Mouse (Mus musculus) G1E-ER4 (cell line): ENCODE data around the gene Dscam. TPM values are rescaled to one million over a fixed set of nuclear protein-coding genes. Genes with fewer than 3 reads are reported as not detected.

Source experiments
- GATA1 ChIP-seq: IDR thresholded peaks from one replicate; pipeline ENCODE4 v1.8.0; 2012; ENCODE audit warnings: low read length, inconsistent platforms
- polyA plus RNA-seq: library from polyadenylated mRNA; stranded (reverse); fragments of >175 nt; gene quantifications from 2 replicates; pipeline ENCODE4 v1.2.3, GENCODE M21; 2012

Dscam gene
- polyA plus RNA-seq, 1 experiment: not detected

DNA sequence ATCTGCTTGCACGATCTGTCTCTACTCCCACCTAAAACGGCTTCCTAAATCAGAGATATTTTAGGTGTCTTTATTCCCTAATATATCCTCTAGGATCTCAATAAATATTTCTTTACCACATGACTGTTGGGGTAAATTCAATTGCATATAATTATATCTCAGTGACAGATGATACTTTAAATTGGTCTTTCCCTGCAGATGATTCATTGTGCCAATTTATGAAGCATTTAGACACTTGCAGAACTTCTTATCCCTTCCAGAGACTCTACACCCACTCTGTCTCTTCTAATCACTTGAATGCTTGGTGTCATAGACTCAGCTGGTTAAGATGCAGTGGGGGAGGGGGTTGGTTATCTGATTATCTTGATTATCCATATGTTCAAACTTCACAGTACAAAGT, 97.9 kb downstream of the Dscam start:
- no peak for TF ChIP-seq GATA1

DNA sequence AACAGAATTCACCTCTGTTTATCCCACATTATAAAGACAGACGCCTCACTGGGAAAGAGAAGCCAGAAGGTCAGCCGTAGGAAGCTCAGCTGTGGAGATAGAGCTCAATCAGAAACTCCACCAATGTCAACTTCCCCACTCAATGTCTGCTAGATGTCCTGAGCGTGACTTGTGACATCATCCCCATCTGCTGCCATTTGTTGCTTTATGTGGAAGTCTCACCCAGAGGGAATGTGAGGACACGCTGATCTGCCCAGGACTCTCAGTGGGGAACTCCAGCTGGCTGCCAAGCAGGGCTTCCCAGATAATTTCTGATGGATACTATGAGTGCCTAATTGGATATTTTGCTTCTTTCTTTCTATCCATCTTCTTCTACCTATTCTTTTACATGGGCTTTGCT, 103.7 kb downstream of the Dscam start:
- TF ChIP-seq GATA1: no peak

DNA sequence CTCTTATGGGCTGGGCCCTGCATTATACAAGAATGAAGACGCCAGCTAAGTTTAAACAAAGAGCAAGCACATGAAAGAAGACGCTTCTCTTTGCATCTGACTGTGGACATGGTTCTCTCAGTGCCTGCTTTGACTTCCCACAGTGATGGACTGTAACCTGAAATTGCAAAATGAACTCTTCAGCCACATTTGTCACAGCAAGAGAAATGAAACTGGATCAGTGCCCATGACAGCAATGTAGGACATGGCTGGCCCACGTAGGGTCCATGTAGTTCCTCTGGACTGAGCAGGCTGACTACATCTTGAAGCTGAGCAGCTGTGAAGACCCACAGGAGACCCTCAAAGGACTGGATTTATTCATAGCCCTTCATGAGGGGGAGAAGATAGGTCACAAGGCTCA, 108.3 kb downstream of the Dscam start:
- no peak for TF ChIP-seq GATA1

DNA sequence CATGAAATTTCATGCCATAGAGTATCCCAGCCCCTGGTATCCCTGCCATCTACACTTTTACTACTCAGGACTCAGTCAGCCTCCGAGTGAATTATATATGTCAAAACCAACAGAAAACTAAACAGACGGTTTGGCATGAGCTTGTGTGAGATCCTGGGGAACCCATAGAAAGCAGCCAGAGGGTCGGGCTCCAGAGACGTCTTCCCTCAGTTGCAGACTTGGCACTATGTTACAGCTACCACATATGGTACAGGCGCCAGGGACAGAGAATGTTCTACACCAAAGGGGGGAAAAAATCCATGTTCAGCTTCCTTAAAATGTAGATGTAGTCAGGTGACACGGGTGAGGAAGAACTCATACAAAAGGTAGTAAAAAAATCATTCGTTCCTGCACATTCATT, 109.2 kb downstream of the Dscam start:
- TF ChIP-seq GATA1: no peak

DNA sequence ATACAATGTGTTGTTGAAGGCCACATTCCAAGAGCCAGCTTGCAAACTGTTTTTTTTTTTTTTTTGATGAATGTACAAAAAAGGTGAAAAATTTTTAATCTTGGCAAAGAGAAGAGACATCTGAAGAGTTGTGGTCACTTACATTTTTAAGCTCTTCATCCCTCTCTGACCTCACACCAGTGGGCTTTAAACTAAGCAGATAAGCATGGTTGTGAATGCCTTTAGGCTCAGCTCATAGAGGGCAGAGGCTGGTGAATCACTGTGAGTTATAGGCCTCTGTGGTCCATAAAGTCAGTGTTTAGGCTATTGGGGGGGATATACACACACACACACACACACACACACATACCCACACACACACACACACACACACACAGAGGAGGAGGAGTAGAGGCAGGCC, 109.8 kb downstream of the Dscam start:
- TF ChIP-seq GATA1: no peak

DNA sequence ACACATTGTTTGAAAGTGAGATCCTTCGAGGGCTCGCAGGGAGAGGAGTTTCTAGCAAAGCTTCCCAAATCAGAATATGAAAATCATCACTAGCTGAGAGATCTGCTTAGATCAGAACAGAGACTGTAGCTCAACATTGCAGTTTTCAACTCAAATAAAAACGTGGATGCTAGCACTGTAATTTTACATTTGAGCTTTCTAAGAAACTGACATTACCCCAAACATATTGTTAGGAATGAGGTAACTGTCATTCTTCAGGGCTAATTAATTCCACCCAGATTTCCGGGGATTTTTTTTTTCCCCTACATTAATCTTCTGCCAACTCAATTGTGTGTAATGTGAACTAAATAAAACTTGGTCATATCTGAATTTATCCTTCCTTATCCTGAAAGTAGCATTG, 110.3 kb downstream of the Dscam start:
- TF ChIP-seq GATA1: no peak

DNA sequence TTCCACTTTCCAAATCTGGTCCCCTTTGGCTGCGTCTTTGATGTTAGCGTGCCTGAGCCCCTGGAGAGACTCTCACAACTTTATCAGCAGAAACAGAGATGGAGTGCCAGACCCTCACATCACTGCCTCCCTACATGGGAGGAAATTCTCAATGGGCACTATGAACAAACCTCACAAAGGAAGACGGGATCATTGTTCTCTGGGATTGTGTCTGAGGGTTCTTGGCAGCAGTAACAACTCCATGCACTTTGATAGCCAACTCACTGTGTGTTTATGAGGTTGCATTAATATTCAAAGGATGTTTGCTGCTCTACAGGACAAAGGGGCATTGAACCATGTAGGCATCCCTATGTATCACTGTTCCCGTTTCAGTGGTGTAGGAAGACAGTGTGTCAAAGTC, 135.3 kb downstream of the Dscam start:
- no peak for TF ChIP-seq GATA1

DNA sequence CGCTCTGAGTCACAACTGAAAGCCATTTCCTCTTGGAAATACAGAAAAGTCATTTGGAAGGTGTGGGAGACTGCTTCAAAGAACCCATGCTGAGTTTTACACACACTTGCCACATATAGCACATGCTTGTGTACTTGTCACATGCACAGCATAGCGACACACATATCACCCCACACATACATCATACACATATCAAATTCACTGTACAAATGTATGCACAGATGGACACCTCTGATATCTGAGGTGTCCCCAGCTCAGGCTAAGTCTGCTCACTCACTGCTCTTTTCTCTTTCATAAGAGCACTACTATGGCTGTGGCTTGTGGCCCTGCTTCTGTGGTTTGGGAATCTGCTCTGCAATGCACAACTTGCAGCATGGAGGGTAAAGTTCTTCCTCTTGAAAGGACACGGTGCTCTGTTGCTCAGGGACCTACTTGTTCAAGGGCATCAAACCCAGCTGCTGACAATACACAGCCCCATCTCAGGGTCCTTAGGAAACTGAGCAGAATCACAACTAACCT, 137.0 kb downstream of the Dscam start:
- no peak for TF ChIP-seq GATA1

DNA sequence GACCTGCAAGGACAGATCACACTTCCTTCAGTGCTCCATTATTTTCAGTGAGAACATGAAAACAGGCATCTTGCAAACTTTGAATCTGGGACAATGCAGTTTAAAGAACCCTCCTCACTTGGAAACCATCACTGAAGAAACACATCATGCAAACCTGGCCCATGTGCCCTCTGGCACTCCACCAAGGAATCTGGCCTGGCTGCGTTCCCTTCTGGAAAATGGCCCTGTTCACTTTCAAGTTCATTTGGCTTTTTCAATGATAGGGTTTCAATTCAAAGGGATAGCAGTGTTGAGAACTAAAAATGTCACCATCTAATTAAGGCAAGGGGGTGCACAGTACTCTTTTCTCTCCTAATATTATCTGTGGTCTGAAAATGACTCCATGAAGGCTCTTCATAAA, 142.9 kb downstream of the Dscam start:
- TF ChIP-seq GATA1: no peak

DNA sequence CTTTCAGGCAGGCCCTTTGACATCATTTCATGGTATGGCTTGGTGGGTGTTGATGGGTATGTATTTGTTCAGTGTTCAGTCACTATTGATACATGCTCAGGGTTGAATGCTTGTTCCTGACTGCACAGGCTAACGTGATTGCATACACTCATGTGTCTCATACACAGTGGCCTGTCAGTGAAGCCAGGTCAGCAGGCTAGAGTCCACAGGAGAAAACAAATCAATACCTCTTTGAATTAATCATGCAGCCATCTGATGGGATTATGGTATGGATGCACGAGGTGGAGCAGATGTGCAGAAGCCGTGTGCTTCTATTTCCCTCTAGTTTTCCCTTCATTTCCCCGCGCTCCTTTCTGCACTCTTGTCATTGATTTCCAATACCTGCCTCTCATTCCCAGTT, 143.7 kb downstream of the Dscam start:
- TF ChIP-seq GATA1: no peak

DNA sequence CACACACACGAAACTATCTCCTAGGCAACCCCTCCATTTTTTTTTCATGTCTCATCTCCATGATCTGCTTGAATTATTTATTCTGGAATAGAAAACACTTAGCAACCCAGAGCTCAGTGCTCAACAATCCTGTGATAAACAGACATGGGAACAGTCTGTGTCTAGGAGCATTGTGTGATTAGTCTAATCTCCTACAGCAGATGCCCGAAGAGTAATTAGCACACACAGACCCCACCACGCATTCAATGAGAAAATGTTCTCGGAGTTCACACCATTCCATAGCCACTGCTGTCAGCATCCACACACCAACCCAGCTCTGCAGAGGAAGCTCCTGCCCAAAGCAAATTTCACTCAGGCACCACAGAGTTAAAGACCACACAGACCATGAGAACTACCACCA, 146.1 kb downstream of the Dscam start:
- no peak for TF ChIP-seq GATA1

DNA sequence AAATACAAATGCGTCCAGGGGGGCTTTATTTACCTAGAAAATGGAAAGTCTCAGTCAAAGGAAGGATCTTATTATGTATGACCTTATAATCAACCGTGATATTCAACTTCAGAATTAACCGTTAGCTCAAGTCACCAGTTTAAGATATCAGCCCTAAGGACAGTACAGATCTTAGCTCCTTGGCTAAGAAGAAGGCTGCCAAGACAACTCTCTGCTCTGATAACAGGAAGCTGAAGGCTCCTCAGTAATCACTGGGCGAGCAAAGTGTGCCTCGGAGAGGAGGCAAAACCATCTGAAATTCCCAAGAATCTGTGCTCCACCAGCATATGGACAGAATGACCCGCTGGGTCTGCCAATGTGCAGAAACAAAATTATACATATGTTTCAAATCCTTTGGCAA, 149.1 kb downstream of the Dscam start:
- TF ChIP-seq GATA1: no peak

DNA sequence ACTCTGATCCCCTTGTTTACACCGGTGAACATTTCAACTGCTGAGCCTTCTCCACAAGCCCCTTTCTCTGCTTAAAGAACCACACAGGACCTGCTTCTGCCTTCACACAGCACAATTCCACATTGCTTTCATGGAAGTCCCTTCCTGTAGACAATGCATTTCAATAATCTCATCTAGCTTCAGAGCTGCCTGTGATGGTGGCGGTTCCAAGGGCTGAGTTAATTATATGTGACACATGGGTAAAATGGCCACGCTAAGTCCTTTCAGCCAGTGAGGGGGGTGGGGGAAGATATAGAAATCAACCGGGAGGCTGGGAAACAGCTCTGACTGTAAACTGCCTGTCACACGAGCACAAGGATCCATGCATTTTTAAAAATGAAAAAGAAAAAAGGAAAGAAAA, 152.2 kb downstream of the Dscam start:
- TF ChIP-seq GATA1: no peak

DNA sequence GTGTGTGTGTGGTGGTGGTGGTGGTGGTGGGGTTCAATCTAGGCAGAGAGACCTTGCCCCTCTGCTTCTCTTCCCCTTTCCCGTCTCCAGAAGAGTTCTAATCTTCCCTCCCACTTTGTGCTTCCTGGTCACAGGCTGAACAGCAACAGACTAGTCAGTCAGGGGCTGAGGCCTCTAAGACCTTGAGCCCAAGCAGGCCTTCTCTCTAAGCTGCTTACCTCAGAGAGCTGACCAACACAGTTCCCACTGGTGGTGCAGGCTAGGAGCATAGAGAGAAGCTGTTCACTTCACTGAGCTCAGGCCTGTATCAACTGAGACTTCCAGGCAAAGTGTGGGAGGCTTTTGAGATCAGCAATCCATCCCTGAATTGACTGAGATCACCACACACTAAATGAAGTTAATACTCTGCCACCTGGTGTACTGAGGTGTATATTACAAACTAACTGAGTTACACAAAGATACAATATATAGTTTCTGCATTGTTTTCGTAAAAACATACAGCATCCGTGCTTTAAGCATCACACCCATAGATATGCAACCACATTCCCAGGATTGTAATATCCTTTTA, 153.3 kb downstream of the Dscam start:
- no peak for TF ChIP-seq GATA1

DNA sequence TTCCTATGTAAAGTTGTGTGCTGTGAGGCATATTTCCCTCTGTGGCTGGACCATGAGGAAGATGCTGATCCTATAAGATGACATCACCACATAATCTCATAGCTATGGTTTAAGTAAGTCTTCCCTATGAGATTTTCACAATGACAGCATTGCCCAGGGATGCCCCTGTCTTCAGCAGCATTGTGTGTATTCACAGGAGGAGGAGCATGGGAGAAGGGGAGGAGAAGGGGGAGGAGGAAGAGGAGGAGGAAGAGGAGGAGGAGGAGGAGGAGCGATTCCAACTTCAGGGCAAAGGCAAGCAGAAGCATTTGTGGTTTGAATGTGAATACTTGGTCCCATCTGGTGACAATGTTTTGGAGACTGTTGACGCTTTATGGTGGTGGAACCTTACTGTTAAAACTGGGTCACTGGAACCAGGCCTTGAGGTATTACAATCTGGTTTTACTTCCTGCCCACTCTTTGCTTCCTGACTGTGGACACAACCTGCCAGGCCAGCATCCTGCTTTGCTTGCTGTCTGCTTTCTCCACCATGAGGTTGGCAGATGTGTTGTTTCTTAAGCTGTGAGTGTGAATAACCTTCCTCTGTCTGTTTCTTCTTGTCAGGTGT, 154.2 kb downstream of the Dscam start:
- no peak for TF ChIP-seq GATA1

DNA sequence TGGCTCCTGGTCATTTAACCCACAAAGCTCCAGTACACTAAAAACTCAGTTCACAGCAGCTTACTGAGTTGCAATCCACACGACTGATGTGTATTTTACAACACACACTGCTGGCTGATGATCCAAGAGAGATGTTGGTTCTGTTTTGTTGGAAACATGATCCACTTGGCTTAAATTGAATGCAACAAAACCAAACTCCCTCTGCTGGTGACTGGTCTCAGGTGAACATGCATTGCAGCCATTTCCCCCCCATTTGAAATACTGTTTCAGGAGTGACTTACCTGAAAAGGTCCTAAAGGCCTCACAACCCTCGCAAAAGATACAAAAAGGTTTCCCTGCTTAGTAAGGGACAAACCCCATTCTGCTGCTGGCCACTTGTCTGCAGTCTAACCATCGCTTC, 156.2 kb downstream of the Dscam start:
- no peak for TF ChIP-seq GATA1
